Mouse (Mus musculus) cerebellum, adult 11 months (tissue): ENCODE results near the gene Supv3l1.
A peak's percentile ranks its signal among the peaks of the same experiment; 100 is the strongest.
"Not testable (repeated sequence)": the region's sequence is repeated elsewhere in the genome, so short reads cannot be mapped to it uniquely, and the experiment has no call there.

Experiments
- DNase-seq: peaks from one replicate; pipeline ENCODE4 v3.0.0; 2022

The Supv3l1 gene

GRCm38 (mm10) chr10:62449364-62450279 lies at the start of gene Supv3l1, which contains the start of gene 4930507D05Rik:
Gene Supv3l1 (minus strand): TSS chr10:62449738.
Gene 4930507D05Rik (plus strand): TSS chr10:62449489.
- peak; percentile 90 for DNase-seq

DNA sequence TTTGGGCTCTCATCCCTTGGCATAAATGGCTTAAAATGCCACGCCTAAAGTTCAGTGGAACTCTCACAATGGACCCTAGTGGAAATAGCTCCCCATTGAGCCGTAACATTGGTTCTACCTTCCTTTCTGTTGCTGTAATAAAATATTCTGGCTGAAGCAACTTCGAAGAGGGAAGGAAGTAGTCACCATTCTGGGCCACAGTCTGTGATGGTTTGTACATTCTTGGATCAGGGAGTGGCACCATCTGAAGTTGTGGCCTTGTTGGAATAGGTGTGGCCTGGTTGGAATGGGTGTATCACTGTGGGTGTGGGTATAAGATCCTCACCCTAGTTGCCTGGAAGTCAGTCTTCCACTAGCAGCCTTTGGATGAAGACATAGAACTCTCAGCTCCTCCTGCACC lies 42.1 kb upstream of the Supv3l1 start:
- not testable (repeated sequence) for DNase-seq

- peak; percentile 45 for DNase-seq
These were observed 38.7 kb upstream of the Supv3l1 start for GRCm38 (mm10) chr10:62488266-62488665.

GRCm38 (mm10) chr10:62486618-62487415 lies 37.3 kb upstream of the Supv3l1 start, which contains the start of gene Vps26a:
Gene Vps26a (minus strand): TSS chr10:62486805.
- peak; percentile 98 for DNase-seq

DNA sequence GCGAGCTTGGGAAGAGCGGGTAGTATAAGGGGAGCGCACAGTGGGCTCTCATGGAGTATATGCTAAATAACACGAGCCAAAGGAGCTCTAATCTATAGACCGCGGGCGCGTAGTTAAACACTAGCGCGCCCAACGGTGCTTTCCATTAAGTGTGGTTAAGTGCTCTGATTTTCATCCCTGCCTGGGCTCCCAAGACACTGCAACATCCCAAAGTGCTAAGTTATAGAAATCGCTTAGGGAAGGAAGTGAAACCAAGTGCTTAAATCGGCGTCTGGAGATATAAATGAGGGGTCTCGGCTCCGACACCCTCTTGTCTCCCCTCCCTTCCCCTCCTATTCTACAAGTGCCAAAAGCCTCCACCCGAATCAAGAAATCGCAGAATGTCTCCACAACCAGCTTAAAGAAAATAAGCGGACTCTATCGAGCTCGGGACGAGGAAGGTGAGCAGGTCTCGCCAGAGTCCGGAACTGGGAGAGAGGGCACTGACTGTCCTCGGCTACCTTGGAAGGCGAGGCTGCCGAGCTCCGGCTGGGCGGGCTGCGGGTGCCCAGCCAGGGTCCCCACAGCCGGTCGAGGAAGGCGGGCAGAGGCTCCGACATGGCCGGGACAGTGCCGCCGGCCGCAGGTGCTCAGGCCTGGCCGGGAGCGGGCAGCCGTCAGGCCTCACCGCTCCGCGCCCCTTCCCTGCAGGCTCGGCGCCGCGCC lies 36.5 kb upstream of the Supv3l1 start:
- DNase-seq, result peak; percentile 10

DNA sequence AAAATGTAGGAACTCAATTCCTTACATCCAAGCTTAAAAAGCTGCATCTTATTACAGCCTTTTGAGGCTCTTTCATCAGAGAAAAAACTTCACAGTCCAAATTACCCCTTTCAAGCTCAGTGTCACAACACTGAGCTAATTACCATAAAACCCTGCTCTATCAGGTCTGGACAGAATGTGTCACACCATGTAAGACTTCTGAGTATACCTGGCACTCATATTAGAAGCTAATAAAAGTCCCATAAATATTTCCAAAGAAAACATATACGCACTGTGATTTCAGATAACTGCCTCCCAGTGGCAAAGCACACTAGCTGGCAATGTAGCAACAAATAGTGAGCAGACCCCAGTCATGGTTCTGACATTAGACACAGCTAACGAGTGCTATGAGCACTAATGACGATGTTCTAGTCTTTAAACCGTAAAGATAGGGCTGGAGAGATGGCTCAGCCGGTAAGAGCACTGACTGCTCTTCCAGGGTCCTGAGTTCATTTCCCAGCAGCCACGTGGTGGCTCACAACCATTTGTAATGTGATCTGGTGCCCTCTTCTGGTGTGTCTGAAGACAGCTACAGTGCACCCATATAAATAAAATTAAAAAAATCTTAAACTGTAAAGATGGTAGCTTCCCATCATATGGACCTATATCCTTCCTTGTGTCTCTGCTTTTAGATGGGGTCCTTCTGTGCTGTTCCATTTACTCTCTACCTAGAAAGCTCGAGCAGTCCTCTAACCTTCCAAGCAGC lies 31.7 kb upstream of the Supv3l1 start:
- DNase-seq, result no peak

- no peak for DNase-seq
These were observed 27.4 kb upstream of the Supv3l1 start for GRCm38 (mm10) chr10:62476980-62477379.

GRCm38 (mm10) chr10:62474944-62475343 lies 25.4 kb upstream of the Supv3l1 start:
- no peak for DNase-seq

DNA sequence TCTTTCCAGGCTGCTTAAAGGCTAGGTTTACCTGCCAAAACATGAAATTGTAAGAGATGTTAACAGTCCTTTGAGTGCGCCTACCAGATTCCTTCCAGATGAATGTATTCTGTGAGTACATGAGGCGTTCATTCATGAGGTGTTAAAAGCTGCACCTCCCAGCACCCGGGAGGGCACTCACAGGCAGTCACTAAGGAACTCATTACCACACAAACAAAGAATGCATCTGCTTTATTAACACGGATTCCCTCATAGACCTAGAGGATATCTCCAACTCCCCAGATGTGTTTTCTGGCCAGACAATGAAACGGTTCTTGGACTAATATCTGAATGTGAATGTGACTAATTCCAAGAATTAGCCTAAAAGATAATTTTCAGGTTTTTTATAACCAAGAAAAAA lies 21.6 kb upstream of the Supv3l1 start:
- no peak for DNase-seq

GRCm38 (mm10) chr10:62469736-62470135 lies 20.2 kb upstream of the Supv3l1 start:
- DNase-seq, result no peak

- no peak for DNase-seq
These were observed 11.8 kb upstream of the Supv3l1 start for GRCm38 (mm10) chr10:62461321-62461720.

DNA sequence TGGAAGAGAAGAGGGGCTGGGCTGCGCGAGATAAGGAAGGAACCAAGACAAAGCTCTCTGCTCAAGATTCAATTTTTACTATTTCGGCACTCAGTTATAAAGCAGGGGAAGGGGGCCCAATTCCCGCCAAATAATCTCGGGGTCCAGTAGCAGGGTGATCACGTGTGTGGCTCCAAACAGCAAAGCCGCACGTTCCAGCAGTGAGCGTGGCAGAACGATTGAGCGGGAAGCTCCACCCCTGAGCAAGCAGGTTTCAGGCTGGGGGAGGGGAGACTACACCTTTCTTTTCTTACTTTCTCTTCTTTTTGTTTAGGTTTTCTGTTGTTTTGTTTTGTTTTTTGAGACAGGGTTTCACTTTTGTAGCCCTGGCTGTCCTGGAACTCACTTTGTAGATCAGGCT lies 2.5 kb upstream of the Supv3l1 start:
- DNase-seq, result not testable (repeated sequence)

- no peak for DNase-seq
These were observed 722 bp upstream of the Supv3l1 start for GRCm38 (mm10) chr10:62450280-62450640.

DNA sequence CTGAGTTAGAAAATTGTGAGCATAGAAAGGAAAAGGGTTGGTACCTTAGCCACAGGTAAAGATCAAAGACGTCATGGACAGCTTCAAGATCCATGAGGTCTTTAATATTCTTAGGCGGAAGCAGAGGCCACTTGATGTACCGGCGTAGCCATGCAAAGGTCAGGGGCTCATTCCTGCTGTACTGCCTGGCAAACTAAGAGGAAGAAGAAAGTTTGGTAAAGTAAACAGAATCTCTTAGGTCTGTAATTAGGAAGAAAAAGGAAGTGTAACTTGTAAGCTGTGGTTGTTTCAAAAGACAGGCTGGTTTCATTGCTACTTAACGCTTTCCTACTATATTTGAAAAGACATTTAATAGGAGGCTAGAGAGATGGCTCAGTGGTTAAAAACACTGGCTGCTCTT lies 19.1 kb downstream of the Supv3l1 start:
- no peak for DNase-seq

DNA sequence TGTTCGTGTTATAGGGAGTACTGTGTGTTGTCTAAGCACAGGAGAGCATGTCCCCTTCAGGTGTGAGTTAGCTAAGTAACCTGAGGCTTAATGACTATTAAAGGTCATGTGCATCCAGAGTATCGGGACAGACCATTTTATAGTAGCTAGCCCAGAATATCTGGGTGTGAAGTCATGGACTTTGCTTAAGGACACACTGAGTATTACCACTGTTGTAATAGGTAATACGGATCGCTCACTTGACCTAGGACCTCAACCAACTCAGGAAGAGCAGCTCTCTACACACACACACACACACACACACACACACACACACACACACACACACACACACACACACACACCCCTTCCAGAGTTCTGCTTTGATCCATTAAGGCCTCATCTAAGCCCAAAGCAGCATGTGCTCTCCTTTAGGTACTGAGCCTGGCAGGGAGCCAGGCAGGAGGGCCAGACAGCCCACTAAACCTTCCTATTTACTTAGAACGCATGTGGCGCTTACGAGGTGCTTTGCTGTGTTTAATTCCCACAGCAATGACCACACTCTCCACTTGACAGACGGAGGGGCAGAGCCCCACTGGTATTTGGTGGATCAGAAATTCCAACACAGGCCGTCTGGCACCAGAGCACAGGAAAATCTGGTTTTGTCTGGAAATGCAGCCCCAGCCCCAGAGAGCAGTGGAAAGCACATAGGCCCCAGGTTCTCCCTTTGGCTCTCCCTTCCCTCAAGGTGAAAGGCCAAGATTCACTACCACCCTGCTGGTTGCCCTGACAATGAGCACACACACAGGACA lies 24.3 kb downstream of the Supv3l1 start:
- no peak for DNase-seq

GRCm38 (mm10) chr10:62422255-62422654 lies 27.3 kb downstream of the Supv3l1 start, which contains the start of gene Hkdc1:
Gene Hkdc1 (minus strand): TSS chr10:62422491.
- DNase-seq, result no peak

- no peak for DNase-seq
These were observed 28.4 kb downstream of the Supv3l1 start for GRCm38 (mm10) chr10:62421127-62421526.

DNA sequence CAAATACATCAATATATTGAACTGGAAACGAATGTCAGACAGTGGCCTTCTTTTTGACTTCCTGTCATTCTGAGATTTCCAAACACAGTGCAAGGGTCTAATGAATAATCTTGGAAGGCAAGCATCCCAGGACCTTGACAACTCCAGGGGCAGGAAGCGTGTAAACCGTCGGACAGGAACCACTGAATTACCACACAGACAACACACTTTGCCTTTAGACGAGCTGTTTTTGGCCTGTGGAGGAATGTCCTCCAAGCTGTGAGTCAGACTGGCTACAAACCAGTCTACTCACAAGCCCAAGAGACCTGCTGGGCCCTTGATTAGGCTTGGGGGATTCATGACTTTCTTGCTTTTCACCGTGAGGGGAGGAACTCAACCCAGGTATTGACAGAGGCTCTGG lies 29.1 kb downstream of the Supv3l1 start:
- DNase-seq, result no peak

DNA sequence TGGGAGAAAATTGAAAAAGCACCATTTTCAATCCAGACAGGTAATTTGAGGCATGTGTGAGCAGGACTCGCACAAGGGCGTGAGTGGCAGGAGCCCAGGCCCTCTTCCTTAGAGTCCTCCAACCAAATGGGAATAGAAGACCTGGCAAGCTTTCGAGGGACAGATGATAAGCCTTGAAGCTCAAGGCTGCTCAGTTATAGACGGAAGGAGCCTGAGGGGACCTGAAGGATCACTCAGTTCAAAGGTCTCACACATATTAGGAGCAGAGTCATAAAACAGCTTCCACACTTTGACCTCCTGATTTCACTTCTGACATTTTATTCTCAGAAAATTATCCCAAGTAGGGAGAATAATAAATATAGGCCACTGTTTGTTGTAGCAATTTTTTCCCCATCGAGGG lies 30.1 kb downstream of the Supv3l1 start:
- no peak for DNase-seq

- DNase-seq, result no peak
These were observed 30.6 kb downstream of the Supv3l1 start for GRCm38 (mm10) chr10:62418831-62419356.

- no peak for DNase-seq
These were observed 35.9 kb downstream of the Supv3l1 start for GRCm38 (mm10) chr10:62413606-62413982.
